10 mouse cellular contexts compared by ENCODE assay signal in genomic region chr12:69085522-69086179, GRCm38 (mm10).
DNase-seq lines count a peak whose midpoint lies in the region; ATAC-seq and TF ChIP-seq lines count a peak whose summit lies in the region.
"Had no signal": no experiment of that assay in that cellular context is flagged by ENCODE, and none has a peak within 500 bp of the region (broad histone marks: within the 10 kb centered on the region; RNA-seq: fewer than 3 reads in every experiment).

No protein-coding gene starts in this region.

- intact Hi-C loops in heart, adult 2 months (cut with DNase I): no loop called here

- TF ChIP-seq POLR2A in heart, adult 2 months (IDR thresholded peaks at IDR 0.05; ENCODE audit: insufficient read depth, low read depth, low read length): no peak
- TF ChIP-seq POLR2A in limb, embryonic 14.5 days (IDR thresholded peaks at IDR 0.05; ENCODE audit: borderline replicate concordance, extremely low read depth, insufficient read depth, insufficient read length): no peak

- peak overlapping the region; percentile 48 for H3K4me2 ChIP-seq in heart, embryonic 12.5 days
- peak overlapping the region; percentile 32 for H3K4me2 ChIP-seq in forebrain, embryonic 13.5 days
- peak overlapping the region; percentile 57 for H3K4me2 ChIP-seq in limb, embryonic 14.5 days (replicated peaks; ENCODE audit: low read depth, low read length, severe bottlenecking)
- no peak overlapping the region for H3K4me2 ChIP-seq in liver, embryonic 12.5 days

- no peak for DNase-seq in heart, adult 2 months
- DNase-seq in limb, embryonic 14.5 days (ENCODE audit: low spot score): no peak
- no peak for DNase-seq in liver
- no peak for DNase-seq in ovary, postnatal 36 days (ENCODE audit: low spot score)
- DNase-seq: cerebellum, postnatal 36 days had no signal

- TF ChIP-seq CTCF in heart, adult 2 months (IDR thresholded peaks at IDR 0.05): no peak
- TF ChIP-seq CTCF in E14TG2a.4 (conservative IDR thresholded peaks at IDR 0.05; ENCODE audit: low read length): no peak

- H3K36me3 ChIP-seq in heart, embryonic 12.5 days: no peaks in the 10 kb centered on the region
- H3K36me3 ChIP-seq in heart, adult 2 months (ENCODE audit: control insufficient read depth, insufficient read depth, low read length): no peaks in the 10 kb centered on the region
- no peaks in the 10 kb centered on the region for H3K36me3 ChIP-seq in E14TG2a.4 (ENCODE audit: insufficient read depth, low read length)
- no peaks in the 10 kb centered on the region for H3K36me3 ChIP-seq in forebrain, embryonic 13.5 days (ENCODE audit: poor library complexity, severe bottlenecking)
- H3K36me3 ChIP-seq in limb, embryonic 14.5 days (ENCODE audit: control insufficient read depth, insufficient read depth, low read length): no peaks in the 10 kb centered on the region
- no peaks in the 10 kb centered on the region for H3K36me3 ChIP-seq in liver, embryonic 12.5 days

- no peak for TF ChIP-seq EP300 in heart, adult 2 months (IDR thresholded peaks at IDR 0.05; ENCODE audit: insufficient read depth, low read depth, low read length)

- H3K4me1 ChIP-seq in heart, embryonic 12.5 days (replicated peaks): no peaks in the 10 kb centered on the region
- H3K4me1 ChIP-seq in heart, adult 2 months (ENCODE audit: control insufficient read depth, insufficient read depth, low read length): no peaks in the 10 kb centered on the region
- H3K4me1 ChIP-seq in E14TG2a.4 (replicated peaks; ENCODE audit: low read depth, low read length): peaks cover 23% of the 10 kb centered on the region
- no peaks in the 10 kb centered on the region for H3K4me1 ChIP-seq in forebrain, embryonic 13.5 days
- H3K4me1 ChIP-seq in limb, embryonic 14.5 days (ENCODE audit: control insufficient read depth, insufficient read depth, low read length): peaks cover 18% of the 10 kb centered on the region
- no peaks in the 10 kb centered on the region for H3K4me1 ChIP-seq in liver, embryonic 12.5 days

- H3K27me3 ChIP-seq in heart, embryonic 12.5 days (replicated peaks): peaks cover 7% of the 10 kb centered on the region; the same call in 1 of the 2 replicates
- peaks cover 2% of the 10 kb centered on the region; the same call in 1 of the 2 replicates for H3K27me3 ChIP-seq in heart, adult 2 months (ENCODE audit: control insufficient read depth, insufficient read depth, low read length)
- H3K27me3 ChIP-seq in E14TG2a.4 (ENCODE audit: insufficient read depth, low read length): peaks cover 23% of the 10 kb centered on the region
- peaks cover 3% of the 10 kb centered on the region; the same call in 1 of the 2 replicates for H3K27me3 ChIP-seq in forebrain, embryonic 13.5 days
- no peaks in the 10 kb centered on the region; the same call in 1 of the 2 replicates for H3K27me3 ChIP-seq in limb, embryonic 14.5 days (ENCODE audit: control insufficient read depth, insufficient read depth, low read length)
- no peaks in the 10 kb centered on the region for H3K27me3 ChIP-seq in liver, embryonic 12.5 days (replicated peaks)

- H3K4me3 ChIP-seq in heart, embryonic 12.5 days: no peak overlapping the region
- no peak overlapping the region for H3K4me3 ChIP-seq in heart, adult 2 months
- H3K4me3 ChIP-seq in E14TG2a.4 (replicated peaks; ENCODE audit: low read length): peak overlapping the region; percentile 29; the same call in 1 of the 2 replicates
- no peak overlapping the region for H3K4me3 ChIP-seq in forebrain, embryonic 13.5 days
- H3K4me3 ChIP-seq in limb, embryonic 14.5 days (replicated peaks; ENCODE audit: low read length): peak overlapping the region; percentile 27
- no peak overlapping the region for H3K4me3 ChIP-seq in liver, embryonic 12.5 days

- H3K9me3 ChIP-seq in heart, embryonic 12.5 days (replicated peaks): 0 out of 2 replicates have a peak, but pooled peaks cover 4% of the 10 kb centered on the region
- no peaks in the 10 kb centered on the region for H3K9me3 ChIP-seq in E14TG2a.4 (ENCODE audit: low read length)
- H3K9me3 ChIP-seq in forebrain, embryonic 13.5 days (replicated peaks): no peaks in the 10 kb centered on the region
- no peaks in the 10 kb centered on the region for H3K9me3 ChIP-seq in limb, embryonic 14.5 days (ENCODE audit: control insufficient read depth, low read length)
- H3K9me3 ChIP-seq in liver, embryonic 12.5 days (replicated peaks): no peaks in the 10 kb centered on the region

- no peak for ATAC-seq in heart, embryonic 12.5 days (ENCODE audit: insufficient number of reproducible peaks, low FRiP score)
- no peak for ATAC-seq in forebrain, embryonic 13.5 days
- ATAC-seq in limb, embryonic 14.5 days (ENCODE audit: low FRiP score, low read depth): peak; percentile 79
- ATAC-seq in liver, embryonic 12.5 days: no peak
- ATAC-seq: activated CD4-positive, CD25-positive, alpha-beta regulatory T cell, adult 4 months had no signal

- no peak overlapping the region for H3K27ac ChIP-seq in heart, embryonic 12.5 days (ENCODE audit: poor library complexity, severe bottlenecking)
- no peak overlapping the region for H3K27ac ChIP-seq in heart, adult 2 months
- H3K27ac ChIP-seq in forebrain, embryonic 13.5 days: no peak overlapping the region
- no peak overlapping the region for H3K27ac ChIP-seq in limb, embryonic 14.5 days (replicated peaks; ENCODE audit: low read depth, low read length)
- no peak overlapping the region for H3K27ac ChIP-seq in liver, embryonic 12.5 days

- no peak overlapping the region for H3K9ac ChIP-seq in heart, embryonic 12.5 days
- H3K9ac ChIP-seq in heart, adult 2 months (ENCODE audit: low read depth, low read length): no peak overlapping the region
- H3K9ac ChIP-seq in forebrain, embryonic 13.5 days: no peak overlapping the region
- peak overlapping the region; percentile 31; the same call in 1 of the 2 replicates for H3K9ac ChIP-seq in limb, embryonic 14.5 days (ENCODE audit: low read depth, low read length, severe bottlenecking)
- no peak overlapping the region for H3K9ac ChIP-seq in liver, embryonic 12.5 days

- WGBS in heart, embryonic 12.5 days: 33% methylated on average over 19 of the region's 19 CpGs
- 32% methylated on average over 19 of the region's 19 CpGs for WGBS in heart, adult 2 months
- WGBS in forebrain, embryonic 13.5 days: 36% methylated on average over 19 of the region's 19 CpGs
- WGBS in limb, embryonic 14.5 days: 10% methylated on average over 19 of the region's 19 CpGs
- WGBS in liver, embryonic 12.5 days (ENCODE audit: insufficient replicate concordance): 35% methylated on average over 19 of the region's 19 CpGs

- H3K79me2 ChIP-seq in heart, adult 2 months (replicated peaks; ENCODE audit: control insufficient read depth, insufficient read depth, low read length): no peaks in the 10 kb centered on the region

Comparison
In these comparisons a context has a peak if more than half of its experiments do, and no peak if none do; other contexts are left out.
1. H3K4me3 ChIP-seq: peak in E14TG2a.4 (single experiment) and limb, embryonic 14.5 days (single experiment); none in heart, embryonic 12.5 days (single experiment), heart, adult 2 months (single experiment), forebrain, embryonic 13.5 days (single experiment) and liver, embryonic 12.5 days (single experiment).